Mouse (Mus musculus): ENCODE measurements at regions not wholly inside any gene's neighbourhood (a gene's known extent, or its start where the extent isn't known, plus 50 kb on each side); places are given as distances from the start of the nearest gene placed in this dataset.
A peak's percentile ranks its signal among the peaks of the same experiment; 100 is the strongest.

DNA sequence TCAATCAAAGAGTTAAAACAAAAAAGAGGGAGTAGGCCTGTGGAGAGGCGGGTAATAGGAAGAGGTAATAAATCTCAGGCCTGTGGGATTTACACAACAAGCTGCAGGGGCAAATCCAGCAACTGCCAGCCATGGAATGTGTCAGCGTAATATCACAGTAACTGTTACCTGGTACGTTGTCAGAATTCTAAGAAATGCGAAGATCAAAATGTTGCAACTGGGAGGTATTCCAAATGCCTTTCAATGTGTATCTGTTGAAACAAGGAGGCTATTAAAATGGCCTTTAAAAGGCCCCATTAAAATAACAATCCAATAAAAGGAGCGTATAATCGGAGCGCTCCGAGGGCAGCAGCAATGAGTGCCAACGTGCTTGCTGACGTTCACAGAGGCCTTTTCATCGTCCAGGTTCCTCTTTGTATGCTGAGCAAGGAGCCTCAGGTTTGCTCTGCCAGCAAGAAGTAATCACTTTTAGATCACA lies 205.7 kb upstream of the Hhip start:
- Histone ChIP-seq H3K9me3 (ENCODE audit: control insufficient read depth, low read length) (no peaks in the 10 kb centered on the region), H3K4me1 (ENCODE audit: control insufficient read depth, insufficient read depth, low read length) (peaks cover 15% of the 10 kb centered on the region), H3K27ac (replicated peaks; ENCODE audit: low read depth, low read length) (no peak overlapping the region), H3K27me3 (ENCODE audit: control insufficient read depth, insufficient read depth, low read length) (no peaks in the 10 kb centered on the region), H3K4me2 (replicated peaks; ENCODE audit: low read depth, low read length, severe bottlenecking) (no peak overlapping the region; the same call in 1 of the 2 replicates), H3K4me3 (replicated peaks; ENCODE audit: low read length) (no peak overlapping the region), H3K36me3 (ENCODE audit: control insufficient read depth, insufficient read depth, low read length) (no peaks in the 10 kb centered on the region), H3K9ac (ENCODE audit: low read depth, low read length, severe bottlenecking) (no peak overlapping the region)
- no peak for TF ChIP-seq POLR2A (IDR thresholded peaks at IDR 0.05; ENCODE audit: borderline replicate concordance, extremely low read depth, insufficient read depth, insufficient read length)
- WGBS, result 11% methylated on average over 11 of the region's 11 CpGs
- peak; percentile 47; the same call in 1 of the 2 replicates for ATAC-seq (ENCODE audit: low FRiP score, low read depth)
- peak; percentile 47 for DNase-seq (ENCODE audit: low spot score)

DNA sequence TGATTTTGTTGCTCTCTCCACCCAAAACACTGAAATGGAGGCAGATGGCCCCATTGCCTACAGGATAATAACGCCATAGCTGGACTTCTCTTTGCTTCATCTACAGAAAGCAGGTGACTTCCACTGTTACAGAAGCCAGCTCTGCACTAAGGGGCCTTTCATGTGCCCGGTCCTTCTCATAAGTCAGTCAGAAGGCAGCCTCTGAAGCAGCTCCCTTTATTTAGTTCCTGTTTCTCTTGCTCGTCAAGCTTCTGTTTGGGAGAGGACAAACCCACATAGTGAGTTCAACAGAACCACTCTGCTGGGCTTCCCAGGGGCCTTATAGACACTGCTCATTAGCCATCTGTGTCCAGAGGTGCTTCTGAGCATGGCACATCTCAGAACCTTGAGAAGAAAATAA lies 205.1 kb upstream of the Hhip start:
- H3K27me3 ChIP-seq (ENCODE audit: control insufficient read depth, insufficient read depth, low read length), result no peaks in the 10 kb centered on the region
- no peaks in the 10 kb centered on the region for H3K36me3 ChIP-seq (ENCODE audit: control insufficient read depth, insufficient read depth, low read length)
- H3K4me2 ChIP-seq (replicated peaks; ENCODE audit: low read depth, low read length, severe bottlenecking), result no peak overlapping the region
- no peak overlapping the region for H3K4me3 ChIP-seq (replicated peaks; ENCODE audit: low read length)
- no peak for TF ChIP-seq POLR2A (IDR thresholded peaks at IDR 0.05; ENCODE audit: borderline replicate concordance, extremely low read depth, insufficient read depth, insufficient read length)
- no peak overlapping the region for H3K27ac ChIP-seq (replicated peaks; ENCODE audit: low read depth, low read length)
- DNase-seq (ENCODE audit: low spot score) (no peak), ATAC-seq (ENCODE audit: low FRiP score, low read depth) (no peak)
- no peak overlapping the region for H3K9ac ChIP-seq (ENCODE audit: low read depth, low read length, severe bottlenecking)
- peaks cover 15% of the 10 kb centered on the region for H3K4me1 ChIP-seq (ENCODE audit: control insufficient read depth, insufficient read depth, low read length)
- WGBS, result 55% methylated on average over 3 of the region's 3 CpGs
- no peaks in the 10 kb centered on the region for H3K9me3 ChIP-seq (ENCODE audit: control insufficient read depth, low read length)

GRCm38 (mm10) chr8:80253541-80253940 lies 195.7 kb upstream of the Hhip start:
- no peak for TF ChIP-seq POLR2A (IDR thresholded peaks at IDR 0.05; ENCODE audit: borderline replicate concordance, extremely low read depth, insufficient read depth, insufficient read length)
- Histone ChIP-seq H3K4me1 (ENCODE audit: control insufficient read depth, insufficient read depth, low read length) (peaks cover 18% of the 10 kb centered on the region), H3K9ac (ENCODE audit: low read depth, low read length, severe bottlenecking) (no peak overlapping the region), H3K4me3 (replicated peaks; ENCODE audit: low read length) (no peak overlapping the region), H3K27ac (replicated peaks; ENCODE audit: low read depth, low read length) (no peak overlapping the region), H3K9me3 (ENCODE audit: control insufficient read depth, low read length) (no peaks in the 10 kb centered on the region), H3K36me3 (ENCODE audit: control insufficient read depth, insufficient read depth, low read length) (no peaks in the 10 kb centered on the region), H3K4me2 (replicated peaks; ENCODE audit: low read depth, low read length, severe bottlenecking) (no peak overlapping the region), H3K27me3 (ENCODE audit: control insufficient read depth, insufficient read depth, low read length) (no peaks in the 10 kb centered on the region)
- ATAC-seq (ENCODE audit: low FRiP score, low read depth) (no peak), DNase-seq (ENCODE audit: low spot score) (no peak)
- WGBS, result 26% methylated on average over 4 of the region's 4 CpGs

- Histone ChIP-seq H3K36me3 (ENCODE audit: control insufficient read depth, insufficient read depth, low read length) (no peaks in the 10 kb centered on the region), H3K27me3 (ENCODE audit: control insufficient read depth, insufficient read depth, low read length) (no peaks in the 10 kb centered on the region), H3K4me3 (replicated peaks; ENCODE audit: low read length) (no peak overlapping the region), H3K9me3 (ENCODE audit: control insufficient read depth, low read length) (no peaks in the 10 kb centered on the region), H3K9ac (ENCODE audit: low read depth, low read length, severe bottlenecking) (no peak overlapping the region), H3K4me2 (replicated peaks; ENCODE audit: low read depth, low read length, severe bottlenecking) (no peak overlapping the region), H3K27ac (replicated peaks; ENCODE audit: low read depth, low read length) (no peak overlapping the region), H3K4me1 (ENCODE audit: control insufficient read depth, insufficient read depth, low read length) (peaks cover 18% of the 10 kb centered on the region)
- ATAC-seq (ENCODE audit: low FRiP score, low read depth) (no peak), DNase-seq (ENCODE audit: low spot score) (no peak)
- no peak for TF ChIP-seq POLR2A (IDR thresholded peaks at IDR 0.05; ENCODE audit: borderline replicate concordance, extremely low read depth, insufficient read depth, insufficient read length)
- 38% methylated on average over 3 of the region's 3 CpGs for WGBS
These were observed 193.8 kb upstream of the Hhip start for GRCm38 (mm10) chr8:80251595-80251994.

DNA sequence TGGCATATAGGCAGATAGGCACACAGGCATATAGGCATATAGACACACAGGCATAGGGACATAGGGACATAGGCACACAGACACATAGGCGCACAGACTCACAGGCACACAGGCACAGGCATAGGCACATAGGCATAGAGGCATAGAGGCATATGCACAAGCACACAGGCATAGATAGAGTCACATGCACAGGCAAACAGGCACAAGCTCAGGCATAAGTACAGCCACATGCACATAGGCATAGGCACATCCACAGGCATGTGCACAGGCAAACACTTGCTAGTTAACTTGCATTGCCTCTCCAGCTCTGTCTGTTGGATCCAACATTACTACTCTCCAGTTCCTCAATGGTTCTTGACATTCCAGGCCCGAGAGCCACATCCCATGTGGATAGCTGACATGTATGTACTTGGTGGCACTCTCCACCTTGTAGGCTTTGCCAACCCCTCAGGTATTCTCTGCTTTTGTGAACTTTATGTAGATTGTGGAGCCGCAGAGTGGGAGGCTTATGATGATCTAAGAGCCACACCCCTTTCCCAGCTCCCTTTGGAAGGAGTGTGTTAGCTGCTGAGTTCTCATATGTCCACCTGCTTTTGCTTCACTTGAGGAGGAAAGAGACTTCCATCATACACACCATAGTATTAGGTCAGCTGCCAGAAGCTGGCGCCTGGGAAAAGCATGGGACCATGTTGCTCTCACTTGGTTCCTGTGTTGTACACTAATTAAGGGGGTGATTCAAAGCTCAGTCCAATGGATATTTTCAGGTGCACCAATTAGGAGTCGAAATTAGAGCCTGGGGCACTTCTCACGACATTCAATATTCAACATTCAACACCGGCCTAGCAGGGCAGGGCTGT lies 192.7 kb upstream of the Hhip start:
- no peak overlapping the region for H3K4me3 ChIP-seq (replicated peaks; ENCODE audit: low read length)
- DNase-seq (ENCODE audit: low spot score) (no peak), ATAC-seq (ENCODE audit: low FRiP score, low read depth) (no peak)
- no peak overlapping the region for H3K9ac ChIP-seq (ENCODE audit: low read depth, low read length, severe bottlenecking)
- peaks cover 18% of the 10 kb centered on the region for H3K4me1 ChIP-seq (ENCODE audit: control insufficient read depth, insufficient read depth, low read length)
- H3K27ac ChIP-seq (replicated peaks; ENCODE audit: low read depth, low read length), result no peak overlapping the region; the same call in 1 of the 2 replicates
- no peak for TF ChIP-seq POLR2A (IDR thresholded peaks at IDR 0.05; ENCODE audit: borderline replicate concordance, extremely low read depth, insufficient read depth, insufficient read length)
- H3K27me3 ChIP-seq (ENCODE audit: control insufficient read depth, insufficient read depth, low read length), result no peaks in the 10 kb centered on the region
- no peaks in the 10 kb centered on the region for H3K36me3 ChIP-seq (ENCODE audit: control insufficient read depth, insufficient read depth, low read length)
- WGBS, result 61% methylated on average over 7 of the region's 7 CpGs
- H3K4me2 ChIP-seq (replicated peaks; ENCODE audit: low read depth, low read length, severe bottlenecking), result no peak overlapping the region
- no peaks in the 10 kb centered on the region for H3K9me3 ChIP-seq (ENCODE audit: control insufficient read depth, low read length)

All from limb, embryonic 14.5 days (tissue).